Mouse (Mus musculus): Measurements from ENCODE around the gene Hoxa2. TPM values are rescaled to one million over a fixed set of nuclear protein-coding genes. Genes with fewer than 3 reads are reported as not detected.
A peak's percentile ranks its signal among the peaks of the same experiment; 100 is the strongest.

Gene Hoxa2
- polyA plus RNA-seq, 1 experiment from 2014 or later: 2.3 TPM

DNA sequence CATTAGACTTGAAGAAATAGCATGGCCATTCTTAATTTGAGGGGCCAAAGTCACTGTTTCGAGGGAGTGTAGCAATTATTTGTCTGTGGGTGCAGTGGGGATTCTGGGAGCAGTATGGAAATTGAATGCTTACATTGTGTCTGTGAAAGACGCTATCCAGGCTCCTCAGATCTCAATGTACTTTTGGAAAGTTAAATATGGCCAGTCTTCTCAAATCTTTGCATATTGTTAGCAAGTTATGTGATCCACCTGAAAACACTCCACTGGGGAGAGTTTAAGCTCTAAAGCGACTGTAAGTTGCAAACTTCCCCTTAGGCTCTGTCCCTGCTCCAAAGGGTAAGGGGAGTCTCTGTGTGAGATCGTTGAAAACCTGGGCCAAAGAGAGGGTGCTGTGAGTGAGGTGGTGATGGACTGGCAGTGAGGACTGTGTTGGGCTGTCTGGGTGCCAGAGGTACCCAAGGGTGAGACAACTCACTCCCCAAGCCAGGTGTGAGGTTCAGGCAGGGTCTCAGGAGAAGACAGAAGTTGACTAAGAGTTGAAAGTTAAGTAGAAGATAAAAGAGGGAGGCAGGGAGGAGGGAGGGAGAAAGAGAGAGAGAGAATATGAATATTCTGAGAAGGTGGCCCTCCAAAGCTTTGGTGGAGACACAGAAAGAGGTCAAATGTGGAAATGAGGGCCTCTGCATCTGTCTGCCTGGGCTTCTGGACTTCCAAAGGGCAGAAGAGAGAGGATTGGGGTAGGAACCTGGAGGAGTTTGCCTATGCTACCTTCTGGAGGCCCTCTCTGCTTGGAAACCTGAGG is 42.5 kb upstream of the Hoxa2 start:
- Histone ChIP-seq H3K4me1 (replicated peaks; ENCODE audit: insufficient read depth, low read length) (peaks cover 44% of the 10 kb centered on the region), H3K9ac (ENCODE audit: low read depth, low read length) (peak overlapping the region; percentile 47; the same call in 1 of the 2 replicates)

DNA sequence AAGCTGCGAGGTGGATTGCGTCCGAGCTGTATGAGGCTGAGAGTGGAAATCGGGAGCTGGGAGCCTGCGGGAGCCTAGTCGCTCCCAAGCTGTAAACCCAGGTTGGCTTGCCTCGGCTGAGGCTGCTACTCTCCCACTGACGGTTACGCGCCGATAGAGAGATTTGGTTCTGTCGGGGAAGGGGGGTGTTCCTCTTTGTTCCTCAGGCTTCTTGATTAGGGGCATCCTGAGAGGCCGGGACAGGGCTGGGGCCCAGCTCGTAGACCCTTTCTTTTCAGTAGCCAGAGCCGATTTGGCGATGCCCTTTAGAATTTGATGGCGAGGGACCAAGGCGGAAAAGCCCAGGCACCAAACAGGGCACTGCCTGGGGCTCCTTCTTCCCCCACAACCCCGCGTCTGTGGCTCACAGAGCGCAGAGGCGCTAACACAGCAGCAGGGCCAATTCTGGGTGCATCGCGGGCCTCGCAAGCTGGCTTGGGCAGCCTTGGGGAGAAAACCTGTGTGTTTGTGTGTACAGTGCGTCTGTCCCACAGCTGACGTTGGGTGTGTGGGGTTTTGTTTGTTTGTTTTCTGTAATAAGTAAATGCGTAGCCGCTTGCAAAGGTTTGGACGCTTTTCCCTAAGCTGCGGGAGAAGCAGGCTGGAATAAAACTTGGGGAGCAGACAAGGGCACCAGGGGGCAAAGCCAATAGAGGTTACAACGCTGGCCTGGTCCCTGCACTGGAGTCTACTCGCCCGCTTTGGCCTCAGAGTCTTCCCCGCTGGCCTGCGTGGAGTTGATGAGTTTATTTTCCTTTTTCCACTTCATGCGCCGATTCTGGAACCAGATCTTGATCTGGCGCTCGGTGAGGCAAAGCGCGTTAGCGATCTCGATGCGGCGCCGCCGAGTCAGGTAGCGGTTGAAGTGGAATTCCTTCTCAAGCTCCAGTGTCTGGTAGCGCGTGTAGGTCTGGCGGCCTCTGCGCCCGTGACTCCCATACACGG is 41.3 kb upstream of the Hoxa2 start:
- ATAC-seq (replicated peaks; ENCODE audit: low FRiP score, low read depth): no peak
- 21% methylated on average over 55 of the region's 55 CpGs for WGBS
- Histone ChIP-seq H3K4me1 (replicated peaks; ENCODE audit: insufficient read depth, low read length) (peaks cover 42% of the 10 kb centered on the region), H3K27ac (peak overlapping the region; percentile 74), H3K27me3 (ENCODE audit: insufficient read depth, low read length) (no peaks in the 10 kb centered on the region), H3K36me3 (ENCODE audit: insufficient read depth, low read length) (0 out of 2 replicates have a peak, but pooled peaks cover 7% of the 10 kb centered on the region), H3K9me3 (replicated peaks; ENCODE audit: low read length) (no peaks in the 10 kb centered on the region), H3K4me3 (replicated peaks; ENCODE audit: low read depth, low read length) (peak overlapping the region; percentile 13; the same call in 1 of the 2 replicates), H3K4me2 (ENCODE audit: low read length) (peak overlapping the region; percentile 89), H3K9ac (ENCODE audit: low read depth, low read length) (peak overlapping the region; percentile 33)
- TF ChIP-seq CTCF (IDR thresholded peaks at IDR 0.05; ENCODE audit: low read depth): no peak
- DNase-seq (ENCODE audit: low spot score): no peak

More for the DNA sequence above, 42.5 kb upstream of the Hoxa2 start:
- Histone ChIP-seq H3K27ac (peak overlapping the region; percentile 15; the same call in 1 of the 2 replicates), H3K36me3 (ENCODE audit: insufficient read depth, low read length) (0 out of 2 replicates have a peak, but pooled peaks cover 7% of the 10 kb centered on the region), H3K4me2 (ENCODE audit: low read length) (peak overlapping the region; percentile 89), H3K9me3 (replicated peaks; ENCODE audit: low read length) (no peaks in the 10 kb centered on the region), H3K27me3 (ENCODE audit: insufficient read depth, low read length) (no peaks in the 10 kb centered on the region), H3K4me3 (replicated peaks; ENCODE audit: low read depth, low read length) (no peak overlapping the region)
- ATAC-seq (replicated peaks; ENCODE audit: low FRiP score, low read depth): no peak
- WGBS: 36% methylated on average over 4 of the region's 4 CpGs
- no peak for DNase-seq (ENCODE audit: low spot score)
- no peak for TF ChIP-seq CTCF (IDR thresholded peaks at IDR 0.05; ENCODE audit: low read depth)

DNA sequence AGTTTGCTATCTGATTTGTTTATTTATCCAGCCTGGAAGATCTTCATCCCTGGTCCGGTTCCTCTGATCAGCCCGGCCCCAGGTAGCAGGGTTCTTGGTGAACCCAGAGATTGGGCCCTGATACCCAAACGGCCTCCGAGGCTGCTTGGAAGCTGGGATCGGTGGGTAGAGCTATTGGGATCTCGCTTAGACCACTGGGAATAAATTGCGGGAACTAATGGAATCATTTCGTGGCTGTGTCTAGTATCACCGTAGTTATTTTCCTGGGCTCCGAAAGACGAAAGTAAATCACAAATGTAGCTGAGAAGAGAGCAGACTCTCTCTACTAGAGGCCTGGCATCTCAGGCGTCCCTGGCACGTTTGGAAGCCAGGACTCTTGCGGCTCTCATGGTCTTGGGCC is 40.6 kb upstream of the Hoxa2 start:
- no peaks in the 10 kb centered on the region for H3K27me3 ChIP-seq (ENCODE audit: insufficient read depth, low read length)
- H3K36me3 ChIP-seq (ENCODE audit: insufficient read depth, low read length): 0 out of 2 replicates have a peak, but pooled peaks cover 7% of the 10 kb centered on the region
- H3K9me3 ChIP-seq (replicated peaks; ENCODE audit: low read length): no peaks in the 10 kb centered on the region
- DNase-seq (ENCODE audit: low spot score) (no peak), ATAC-seq (replicated peaks; ENCODE audit: low FRiP score, low read depth) (no peak)
- WGBS: 25% methylated on average over 14 of the region's 14 CpGs
- peak overlapping the region; percentile 89 for H3K4me2 ChIP-seq (ENCODE audit: low read length)
- H3K27ac ChIP-seq: peak overlapping the region; percentile 74
- H3K4me3 ChIP-seq (replicated peaks; ENCODE audit: low read depth, low read length): peak overlapping the region; percentile 13; the same call in 1 of the 2 replicates
- TF ChIP-seq CTCF (IDR thresholded peaks at IDR 0.05; ENCODE audit: low read depth): no peak
- H3K9ac ChIP-seq (ENCODE audit: low read depth, low read length): peak overlapping the region; percentile 33
- H3K4me1 ChIP-seq (replicated peaks; ENCODE audit: insufficient read depth, low read length): peaks cover 39% of the 10 kb centered on the region

DNA sequence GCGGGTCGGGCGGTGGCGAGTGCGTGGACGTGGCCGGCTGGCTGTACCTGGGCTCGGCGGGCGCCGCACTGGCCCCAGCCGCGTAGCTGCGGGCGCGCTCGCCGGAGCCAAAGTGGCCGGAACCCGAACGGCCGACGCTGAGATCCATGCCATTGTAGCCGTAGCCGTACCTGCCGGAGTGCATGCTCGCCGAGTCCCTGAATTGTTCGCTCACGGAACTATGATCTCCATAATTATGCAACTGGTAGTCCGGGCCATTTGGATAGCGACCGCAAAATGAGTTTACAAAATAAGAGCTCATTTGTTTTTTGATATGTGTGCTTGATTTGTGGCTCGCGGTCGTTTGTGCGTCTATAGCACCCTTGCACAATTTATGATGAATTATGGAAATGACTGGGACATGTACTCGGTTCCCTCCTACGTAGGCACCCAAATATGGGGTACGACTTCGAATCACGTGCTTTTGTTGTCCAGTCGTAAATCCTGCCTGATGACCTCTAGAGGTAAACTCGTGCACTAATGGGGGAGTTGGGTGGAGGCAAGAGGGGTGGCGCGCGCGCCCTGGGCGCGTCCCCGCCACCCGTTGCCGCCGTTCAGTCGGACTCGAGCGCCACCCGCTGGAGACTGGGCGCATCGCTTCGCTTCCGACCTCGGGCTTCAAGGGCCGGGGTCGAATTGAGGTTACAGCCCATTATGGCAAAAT is 39.6 kb upstream of the Hoxa2 start, which contains the start of gene Hoxa5:
TSS of gene Hoxa5 (minus strand) at position 538 of the 703 bp plus-strand sequence.
- 3% methylated on average over 65 of the region's 65 CpGs for WGBS
- peak; percentile 74 for ATAC-seq (replicated peaks; ENCODE audit: low FRiP score, low read depth)

DNA sequence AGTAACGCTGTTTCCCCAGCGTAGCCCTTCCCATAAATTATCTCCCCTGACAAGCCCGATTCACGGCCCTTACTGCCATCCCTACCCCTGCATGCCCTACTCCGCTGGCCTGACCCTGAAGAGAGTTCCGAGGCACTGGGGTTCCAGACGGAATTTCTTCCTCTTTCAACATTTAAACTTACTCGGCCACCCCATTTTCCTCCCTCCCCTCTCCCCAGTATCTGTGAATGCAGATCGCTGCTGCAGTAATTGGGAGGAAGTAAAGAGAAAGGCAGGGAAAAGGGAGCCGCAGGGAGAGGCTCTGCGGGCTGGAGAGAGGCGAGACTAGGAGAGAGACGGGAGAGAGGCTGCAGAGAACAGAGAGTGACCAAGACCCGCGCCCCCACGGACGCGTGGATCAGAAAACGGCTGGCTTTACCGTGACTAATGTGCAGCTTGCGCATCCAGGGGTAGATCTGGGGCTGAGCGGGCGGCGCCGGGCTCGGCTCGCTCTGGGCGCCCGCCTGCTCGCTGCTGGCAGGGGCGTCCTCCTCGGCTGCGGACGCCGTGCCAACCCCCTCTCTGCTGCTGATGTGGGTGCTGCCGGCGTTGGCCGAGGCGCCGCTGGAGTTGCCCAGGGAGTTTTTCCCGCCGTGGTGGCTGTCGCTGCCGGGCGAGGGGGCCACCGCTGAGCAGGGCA is 38.9 kb upstream of the Hoxa2 start:
- peak overlapping the region; percentile 74 for H3K27ac ChIP-seq
- 0 out of 2 replicates have a peak, but pooled peaks have one; percentile 1 for TF ChIP-seq CTCF (IDR thresholded peaks at IDR 0.05; ENCODE audit: low read depth)
- H3K9me3 ChIP-seq (replicated peaks; ENCODE audit: low read length): no peaks in the 10 kb centered on the region
- H3K4me1 ChIP-seq (replicated peaks; ENCODE audit: insufficient read depth, low read length): peaks cover 32% of the 10 kb centered on the region
- no peak for DNase-seq (ENCODE audit: low spot score)
- H3K27me3 ChIP-seq (ENCODE audit: insufficient read depth, low read length): no peaks in the 10 kb centered on the region
- H3K4me2 ChIP-seq (ENCODE audit: low read length): peak overlapping the region; percentile 89
- WGBS: 6% methylated on average over 44 of the region's 46 CpGs
- H3K9ac ChIP-seq (ENCODE audit: low read depth, low read length): peak overlapping the region; percentile 76
- H3K4me3 ChIP-seq (replicated peaks; ENCODE audit: low read depth, low read length): peak overlapping the region; percentile 59
- peak; percentile 6; the same call in 1 of the 2 replicates for ATAC-seq (replicated peaks; ENCODE audit: low FRiP score, low read depth)
- 0 out of 2 replicates have a peak, but pooled peaks cover 10% of the 10 kb centered on the region for H3K36me3 ChIP-seq (ENCODE audit: insufficient read depth, low read length)

More for the DNA sequence above, 39.6 kb upstream of the Hoxa2 start, which contains the start of gene Hoxa5:
- peak within 1 kb of the TSS; percentile 59 for H3K4me3 ChIP-seq (replicated peaks; ENCODE audit: low read depth, low read length)
- no peaks in the 10 kb centered on the region for H3K9me3 ChIP-seq (replicated peaks; ENCODE audit: low read length)
- peak within 1 kb of the TSS; percentile 74 for H3K27ac ChIP-seq
- H3K9ac ChIP-seq (ENCODE audit: low read depth, low read length): peak within 1 kb of the TSS; percentile 76
- peaks cover 32% of the 10 kb centered on the region for H3K4me1 ChIP-seq (replicated peaks; ENCODE audit: insufficient read depth, low read length)
- 0 out of 2 replicates have a peak, but pooled peaks cover 7% of the 10 kb centered on the region for H3K36me3 ChIP-seq (ENCODE audit: insufficient read depth, low read length)
- TF ChIP-seq CTCF (IDR thresholded peaks at IDR 0.05; ENCODE audit: low read depth): peak; percentile 89
- DNase-seq (ENCODE audit: low spot score): peak; percentile 98
- peak within 1 kb of the TSS; percentile 89 for H3K4me2 ChIP-seq (ENCODE audit: low read length)
- H3K27me3 ChIP-seq (ENCODE audit: insufficient read depth, low read length): no peaks in the 10 kb centered on the region
